Mouse (Mus musculus) cerebellum, adult 2 months (tissue): ENCODE measurements around the gene Map4k3.

Source experiments
- CTCF ChIP-seq: fragments of 200-500 bp; IDR thresholded peaks from 2 replicates; pipeline ENCODE4 v1.5.1; 2011; ENCODE audit warnings: low read depth, mild to moderate bottlenecking, control low read depth, low read length, moderate library complexity, borderline replicate concordance; ENCODE audit not compliant: insufficient read depth
- POLR2A ChIP-seq: fragments of 200-500 bp; IDR thresholded peaks from 2 replicates; pipeline ENCODE4 v1.6.1; 2011; ENCODE audit warnings: low read length, control low read depth, borderline replicate concordance; ENCODE audit not compliant: insufficient read depth

DNA sequence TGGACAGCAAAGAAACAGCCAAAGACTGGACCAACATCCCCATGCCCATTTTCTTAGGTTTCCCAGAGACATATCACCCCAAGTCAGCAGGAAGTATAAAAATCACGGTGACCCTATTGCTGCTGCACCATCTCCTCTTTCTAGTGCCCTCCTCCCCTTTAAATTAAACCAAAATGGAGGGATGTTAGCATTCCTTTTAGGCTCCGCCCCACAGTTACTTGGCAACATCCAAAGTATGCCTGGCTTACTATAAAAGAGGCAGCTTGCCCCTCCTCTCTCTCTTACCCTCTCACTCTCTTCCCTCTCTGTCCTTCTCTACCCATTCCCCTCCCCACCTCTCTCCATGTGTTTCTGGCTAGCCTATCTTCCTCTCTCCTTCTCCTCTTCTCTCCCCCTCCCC lies 159.8 kb downstream of the Map4k3 start:
- TF ChIP-seq POLR2A: no peak
- no peak for TF ChIP-seq CTCF
